Comparison of ENCODE assay signal across 10 mouse cellular contexts in genomic region chr6:95713245-95713644, GRCm38 (mm10). TPM values are rescaled to one million over a fixed set of nuclear protein-coding genes. Genes with fewer than 3 reads are reported as not detected.
DNase-seq lines count a peak whose midpoint lies in the region; ATAC-seq and TF ChIP-seq lines count a peak whose summit lies in the region.
"Had no signal": no experiment of that assay in that cellular context is flagged by ENCODE, and none has a peak within 500 bp of the region (broad histone marks: within the 10 kb centered on the region; RNA-seq: fewer than 3 reads in every experiment).

No protein-coding gene starts in this region.

- H3K4me1 ChIP-seq in midbrain, postnatal 0 days (ENCODE audit: insufficient read depth, low read length): 0 out of 2 replicates have a peak, but pooled peaks cover 3% of the 10 kb centered on the region
- 0 out of 2 replicates have a peak, but pooled peaks cover 3% of the 10 kb centered on the region for H3K4me1 ChIP-seq in midbrain, embryonic 14.5 days (ENCODE audit: control insufficient read depth, insufficient read depth, low read length)
- H3K4me1 ChIP-seq in kidney, adult 2 months (ENCODE audit: control insufficient read depth, insufficient read depth, low read length): peaks cover 67% of the 10 kb centered on the region

- ATAC-seq in midbrain, postnatal 0 days (ENCODE audit: low FRiP score): no peak
- no peak for ATAC-seq in midbrain, embryonic 14.5 days (ENCODE audit: low FRiP score, low TSS enrichment)
- ATAC-seq: forebrain, embryonic 16.5 days; hindbrain, embryonic 16.5 days had no signal

- TF ChIP-seq CTCF in midbrain, postnatal 0 days (IDR thresholded peaks at IDR 0.05): peak; percentile 17; the same call in 1 of the 2 replicates
- peak; percentile 21; the same call in 1 of the 2 replicates for TF ChIP-seq CTCF in kidney, adult 2 months (conservative IDR thresholded peaks at IDR 0.05; ENCODE audit: insufficient read depth, insufficient read length, low read depth, low read length)

- 17% methylated on average over 5 of the region's 5 CpGs for WGBS in midbrain, postnatal 0 days
- WGBS in midbrain, embryonic 14.5 days: 14% methylated on average over 5 of the region's 5 CpGs
- WGBS in kidney, adult 2 months: 8% methylated on average over 5 of the region's 5 CpGs

- no peaks in the 10 kb centered on the region for H3K36me3 ChIP-seq in midbrain, postnatal 0 days (ENCODE audit: insufficient read depth, low read length)
- H3K36me3 ChIP-seq in midbrain, embryonic 14.5 days (ENCODE audit: control insufficient read depth, insufficient read depth, low read length): no peaks in the 10 kb centered on the region
- no peaks in the 10 kb centered on the region for H3K36me3 ChIP-seq in kidney, adult 2 months (ENCODE audit: control insufficient read depth, insufficient read depth, low read length)

- no peaks in the 10 kb centered on the region for H3K27me3 ChIP-seq in midbrain, postnatal 0 days (ENCODE audit: insufficient read depth, low read length)
- H3K27me3 ChIP-seq in midbrain, embryonic 14.5 days (ENCODE audit: control insufficient read depth, insufficient read depth, low read length): no peaks in the 10 kb centered on the region
- no peaks in the 10 kb centered on the region for H3K27me3 ChIP-seq in kidney, adult 2 months (replicated peaks; ENCODE audit: control insufficient read depth, insufficient read depth, low read length)

- TF ChIP-seq POLR2A in kidney, adult 2 months (IDR thresholded peaks at IDR 0.05; ENCODE audit: low read depth, low read length): no peak

- H3K4me3 ChIP-seq in midbrain, postnatal 0 days (ENCODE audit: low read depth, low read length): no peak overlapping the region
- H3K4me3 ChIP-seq in midbrain, embryonic 14.5 days (replicated peaks; ENCODE audit: low read depth, low read length): no peak overlapping the region
- no peak overlapping the region for H3K4me3 ChIP-seq in kidney, adult 2 months (ENCODE audit: insufficient read depth, low read depth, low read length)

- no peak overlapping the region for H3K4me2 ChIP-seq in midbrain, postnatal 0 days (ENCODE audit: low read depth, low read length, poor library complexity, severe bottlenecking)
- H3K4me2 ChIP-seq in midbrain, embryonic 14.5 days (ENCODE audit: low read length): no peak overlapping the region

- H3K9me3 ChIP-seq in midbrain, postnatal 0 days (ENCODE audit: low read length): no peaks in the 10 kb centered on the region
- H3K9me3 ChIP-seq in midbrain, embryonic 14.5 days (ENCODE audit: control insufficient read depth, low read length): no peaks in the 10 kb centered on the region

- H3K9ac ChIP-seq in midbrain, postnatal 0 days (replicated peaks; ENCODE audit: low read length, poor library complexity, severe bottlenecking): no peak overlapping the region
- H3K9ac ChIP-seq in midbrain, embryonic 14.5 days (replicated peaks; ENCODE audit: low read length): no peak overlapping the region

- H3K27ac ChIP-seq in midbrain, postnatal 0 days (ENCODE audit: low read depth, low read length): no peak overlapping the region
- no peak overlapping the region for H3K27ac ChIP-seq in midbrain, embryonic 14.5 days (replicated peaks; ENCODE audit: low read depth, low read length)
- peak overlapping the region; percentile 85; the same call in 1 of the 2 replicates for H3K27ac ChIP-seq in kidney, adult 2 months (ENCODE audit: insufficient read depth, low read depth, low read length)

- no peak for DNase-seq in midbrain, postnatal 0 days (ENCODE audit: low spot score)
- DNase-seq in midbrain, embryonic 14.5 days: no peak
- peak; percentile 53 to 55 for DNase-seq in heart, adult 9 months (ENCODE audit: low spot score in 2 of 2)
- peak; percentile 94 for DNase-seq in kidney, adult 2 months
- DNase-seq in skeletal muscle tissue, adult 2 months (ENCODE audit: low read depth, low spot score): peak; percentile 31
- no peak for DNase-seq in spleen, postnatal 4 days (ENCODE audit: low spot score in 2 of 2)
- no peak for DNase-seq in left cerebral cortex, adult 9 months (ENCODE audit: low spot score in 2 of 2)
- DNase-seq: spleen, adult 18-20 months had no signal

RNA-seq across cellular contexts. Expression of gene Suclg2, which starts 5.4 kb away (rescaled TPM):
- 13.5 and 14.4 TPM in 2 replicates for total RNA-seq in midbrain, postnatal 0 days (2014; rRNA removed)
- polyA plus RNA-seq in midbrain, postnatal 0 days (2015; fragmentation: Nextera tagmentation; extraction: Ambion mirVana): 15.7 and 17.4 TPM in 2 replicates
- 8.8 and 15.8 TPM in 2 replicates for polyA plus RNA-seq in midbrain, embryonic 14.5 days (2014; fragmentation: Nextera tagmentation; extraction: Ambion mirVana)
- 88.8 and 126 TPM in 2 replicates for polyA plus RNA-seq in kidney, adult 2 months (2012; rRNA removed)

Comparison
In these comparisons a context has a peak if more than half of its experiments do, and no peak if none do; other contexts are left out.
1. DNase-seq: peak in heart, adult 9 months (2 of 2), kidney, adult 2 months (single experiment) and skeletal muscle tissue, adult 2 months (single experiment); none in midbrain, postnatal 0 days (single experiment), midbrain, embryonic 14.5 days (single experiment), spleen, postnatal 4 days (0 of 2) and left cerebral cortex, adult 9 months (0 of 2).